In the genomic region with DNA sequence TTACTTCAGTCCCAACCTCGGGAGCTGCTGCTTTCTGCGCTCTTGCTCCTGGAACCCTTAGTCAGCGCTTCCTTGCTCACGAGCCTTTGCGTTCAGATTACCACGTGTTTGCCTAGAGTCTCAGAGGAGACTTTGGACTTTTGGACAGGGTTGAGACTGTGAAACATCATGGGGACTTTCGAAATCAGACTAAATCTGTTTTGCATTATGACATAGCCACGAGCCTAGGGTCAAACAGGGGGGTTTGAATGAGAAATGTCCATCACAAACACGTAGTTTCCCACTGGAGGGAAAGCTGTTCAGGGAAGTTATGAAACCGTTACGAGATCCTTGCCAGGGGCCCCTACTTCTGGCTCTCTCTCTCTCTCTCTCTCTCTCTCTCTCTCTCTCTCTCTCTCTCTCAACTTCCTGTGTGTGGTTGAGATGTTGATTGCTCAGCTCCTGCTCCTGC, we compare ENCODE assay signal across 11 mouse cellular contexts. TPM values are rescaled to one million over a fixed set of nuclear protein-coding genes. Genes with fewer than 3 reads are reported as not detected.
DNase-seq lines count a peak whose midpoint lies in the region; ATAC-seq and TF ChIP-seq lines count a peak whose summit lies in the region.
"Had no signal": no experiment of that assay in that cellular context is flagged by ENCODE, and none has a peak within 500 bp of the region (broad histone marks: within the 10 kb centered on the region; RNA-seq: fewer than 3 reads in every experiment).

No protein-coding gene starts in this region.

- no peak overlapping the region for H3K4me2 ChIP-seq in lung, embryonic 14.5 days
- H3K4me2 ChIP-seq in embryonic facial prominence, embryonic 14.5 days (ENCODE audit: low read depth, low read length): peak overlapping the region; percentile 20; the same call in 1 of the 2 replicates
- H3K4me2 ChIP-seq in limb, embryonic 14.5 days (replicated peaks; ENCODE audit: low read depth, low read length, severe bottlenecking): no peak overlapping the region
- H3K4me2 ChIP-seq in stomach, embryonic 16.5 days (ENCODE audit: low read depth, low read length): no peak overlapping the region

- no peaks in the 10 kb centered on the region for H3K36me3 ChIP-seq in lung, embryonic 14.5 days (ENCODE audit: insufficient read depth)
- no peaks in the 10 kb centered on the region for H3K36me3 ChIP-seq in embryonic facial prominence, embryonic 14.5 days (ENCODE audit: control insufficient read depth, insufficient read depth, low read length)
- no peaks in the 10 kb centered on the region for H3K36me3 ChIP-seq in limb, embryonic 14.5 days (ENCODE audit: control insufficient read depth, insufficient read depth, low read length)
- H3K36me3 ChIP-seq in stomach, embryonic 16.5 days (ENCODE audit: control insufficient read depth, insufficient read depth, low read length): no peaks in the 10 kb centered on the region
- H3K36me3 ChIP-seq: G1E had no signal

- H3K4me1 ChIP-seq in lung, embryonic 14.5 days (ENCODE audit: insufficient read depth): no peaks in the 10 kb centered on the region
- no peaks in the 10 kb centered on the region for H3K4me1 ChIP-seq in embryonic facial prominence, embryonic 14.5 days (ENCODE audit: control insufficient read depth, insufficient read depth, low read length)
- 0 out of 2 replicates have a peak, but pooled peaks cover 3% of the 10 kb centered on the region for H3K4me1 ChIP-seq in limb, embryonic 14.5 days (ENCODE audit: control insufficient read depth, insufficient read depth, low read length)
- H3K4me1 ChIP-seq in stomach, embryonic 16.5 days (ENCODE audit: control insufficient read depth, insufficient read depth, low read length): no peaks in the 10 kb centered on the region
- H3K4me1 ChIP-seq in cerebellum, adult 2 months (ENCODE audit: control insufficient read depth, insufficient read depth, low read length): no peaks in the 10 kb centered on the region

- no peak for TF ChIP-seq POLR2A in limb, embryonic 14.5 days (IDR thresholded peaks at IDR 0.05; ENCODE audit: borderline replicate concordance, extremely low read depth, insufficient read depth, insufficient read length)
- no peak for TF ChIP-seq POLR2A in cerebellum, adult 2 months (IDR thresholded peaks at IDR 0.05; ENCODE audit: borderline replicate concordance, insufficient read depth, low read length)

- H3K9me3 ChIP-seq in lung, embryonic 14.5 days (ENCODE audit: low read depth, low read length): no peaks in the 10 kb centered on the region
- H3K9me3 ChIP-seq in embryonic facial prominence, embryonic 14.5 days (ENCODE audit: control insufficient read depth, low read length): no peaks in the 10 kb centered on the region
- H3K9me3 ChIP-seq in limb, embryonic 14.5 days (ENCODE audit: control insufficient read depth, low read length): no peaks in the 10 kb centered on the region
- H3K9me3 ChIP-seq in stomach, embryonic 16.5 days (replicated peaks; ENCODE audit: control insufficient read depth, low read length): no peaks in the 10 kb centered on the region
- H3K9me3 ChIP-seq: G1E had no signal

- H3K9ac ChIP-seq in lung, embryonic 14.5 days: no peak overlapping the region
- H3K9ac ChIP-seq in embryonic facial prominence, embryonic 14.5 days (ENCODE audit: low read depth, low read length): no peak overlapping the region
- no peak overlapping the region for H3K9ac ChIP-seq in limb, embryonic 14.5 days (ENCODE audit: low read depth, low read length, severe bottlenecking)
- no peak overlapping the region for H3K9ac ChIP-seq in stomach, embryonic 16.5 days (ENCODE audit: low read length)

- WGBS in lung, embryonic 14.5 days: 40% methylated on average over 11 of the region's 11 CpGs
- 39% methylated on average over 11 of the region's 11 CpGs for WGBS in embryonic facial prominence, embryonic 14.5 days
- 27% methylated on average over 11 of the region's 11 CpGs for WGBS in limb, embryonic 14.5 days
- whole genome bisulfite sequencing in stomach, embryonic 16.5 days: 43% methylated on average over 11 of the region's 11 CpGs
- 64% methylated on average over 11 of the region's 11 CpGs for WGBS in cerebellum, adult 2 months

- peak; percentile 26 for DNase-seq in lung, embryonic 14.5 days
- no peak for DNase-seq in lung, postnatal 4 days
- DNase-seq in embryonic facial prominence, embryonic 14.5 days (ENCODE audit: low spot score): peak; percentile 58
- peak; percentile 54 for DNase-seq in limb, embryonic 14.5 days (ENCODE audit: low spot score)
- DNase-seq in thymus, postnatal 14 days: no peak
- no peak for DNase-seq in cerebellum, adult 2 months
- DNase-seq in heart, adult 8-10 months (ENCODE audit: low spot score): no peak

- no peaks in the 10 kb centered on the region for H3K27me3 ChIP-seq in lung, embryonic 14.5 days (ENCODE audit: insufficient read depth, low read length)
- H3K27me3 ChIP-seq in embryonic facial prominence, embryonic 14.5 days (replicated peaks; ENCODE audit: control insufficient read depth, insufficient read depth, low read length): no peaks in the 10 kb centered on the region
- no peaks in the 10 kb centered on the region for H3K27me3 ChIP-seq in limb, embryonic 14.5 days (ENCODE audit: control insufficient read depth, insufficient read depth, low read length)
- no peaks in the 10 kb centered on the region for H3K27me3 ChIP-seq in stomach, embryonic 16.5 days (ENCODE audit: control insufficient read depth, insufficient read depth, low read length)
- no peaks in the 10 kb centered on the region for H3K27me3 ChIP-seq in cerebellum, adult 2 months (ENCODE audit: control insufficient read depth, insufficient read depth, low read length)

- H3K4me3 ChIP-seq in lung, embryonic 14.5 days (ENCODE audit: low read depth, low read length): no peak overlapping the region
- H3K4me3 ChIP-seq in embryonic facial prominence, embryonic 14.5 days (ENCODE audit: low read depth, low read length): no peak overlapping the region
- H3K4me3 ChIP-seq in limb, embryonic 14.5 days (replicated peaks; ENCODE audit: low read length): no peak overlapping the region
- no peak overlapping the region for H3K4me3 ChIP-seq in stomach, embryonic 16.5 days (replicated peaks; ENCODE audit: low read length)
- no peak overlapping the region for H3K4me3 ChIP-seq in cerebellum, adult 2 months (replicated peaks; ENCODE audit: insufficient read depth, low read depth, low read length)
- H3K4me3 ChIP-seq: heart, adult 2 months had no signal

- ATAC-seq in lung, embryonic 14.5 days (ENCODE audit: insufficient read depth): no peak
- ATAC-seq in embryonic facial prominence, embryonic 14.5 days (ENCODE audit: low read depth): peak; percentile 55; the same call in 1 of the 2 replicates
- ATAC-seq in limb, embryonic 14.5 days (ENCODE audit: low FRiP score, low read depth): peak; percentile 62
- ATAC-seq in stomach, embryonic 16.5 days (ENCODE audit: insufficient read depth, low FRiP score): 0 out of 2 replicates have a peak, but pooled peaks have one; percentile 62

- TF ChIP-seq CTCF in lung, embryonic 14.5 days (IDR thresholded peaks at IDR 0.05; ENCODE audit: low read depth): no peak
- TF ChIP-seq CTCF in cerebellum, adult 2 months (IDR thresholded peaks at IDR 0.05; ENCODE audit: borderline replicate concordance, insufficient read depth, low read depth, low read length): no peak

- H3K27ac ChIP-seq in lung, embryonic 14.5 days (ENCODE audit: low read depth): no peak overlapping the region
- no peak overlapping the region for H3K27ac ChIP-seq in embryonic facial prominence, embryonic 14.5 days (replicated peaks; ENCODE audit: low read depth, low read length)
- H3K27ac ChIP-seq in limb, embryonic 14.5 days (replicated peaks; ENCODE audit: low read depth, low read length): no peak overlapping the region
- H3K27ac ChIP-seq in stomach, embryonic 16.5 days (ENCODE audit: low read length): no peak overlapping the region
- H3K27ac ChIP-seq in cerebellum, adult 2 months (ENCODE audit: insufficient read depth, low read length): no peak overlapping the region
- H3K27ac ChIP-seq: heart, adult 2 months had no signal

RNA-seq across cellular contexts. Expression of a gene that starts 8.4 kb away (rescaled TPM):
- polyA plus RNA-seq in lung, embryonic 14.5 days (2014; fragmentation: Nextera tagmentation; extraction: Ambion mirVana): 3.1 and 3.3 TPM in 2 replicates
- polyA plus RNA-seq in embryonic facial prominence, embryonic 14.5 days (2014; fragmentation: Nextera tagmentation; extraction: Ambion mirVana): 3.2 and 4.1 TPM in 2 replicates
- polyA plus RNA-seq in limb, embryonic 14.5 days (2012; rRNA removed): 6.0 and 8.4 TPM in 2 replicates
- polyA plus RNA-seq in limb, embryonic 14.5 days (2014; fragmentation: Nextera tagmentation; extraction: Ambion mirVana): 3.1 and 3.7 TPM in 2 replicates
- polyA plus RNA-seq in stomach, embryonic 16.5 days (2015; fragmentation: Nextera tagmentation; extraction: Ambion mirVana): 7.7 and 8.5 TPM in 2 replicates
- polyA plus RNA-seq in cerebellum, adult 2 months (2012; rRNA removed): 6.2 and 6.9 TPM in 2 replicates
- total RNA-seq in heart, adult 8-10 months (2022): 1 to 10 TPM; 2.4 to 5.1 (median 3.0) TPM

RNA-seq across cellular contexts. Expression of a gene that starts 39.0 kb away (rescaled TPM):
- polyA plus RNA-seq in lung, embryonic 14.5 days (2014; fragmentation: Nextera tagmentation; extraction: Ambion mirVana): 0.14 and 0.17 TPM in 2 replicates
- 0.04 and 0.22 TPM in 2 replicates for polyA plus RNA-seq in embryonic facial prominence, embryonic 14.5 days (2014; fragmentation: Nextera tagmentation; extraction: Ambion mirVana)
- 0.52 and 0.78 TPM in 2 replicates for polyA plus RNA-seq in limb, embryonic 14.5 days (2012; rRNA removed)
- polyA plus RNA-seq in limb, embryonic 14.5 days (2014; fragmentation: Nextera tagmentation; extraction: Ambion mirVana): 0.21 and 0.23 TPM in 2 replicates
- polyA plus RNA-seq in stomach, embryonic 16.5 days (2015; fragmentation: Nextera tagmentation; extraction: Ambion mirVana): 0.04 and 0.09 TPM in 2 replicates
- 3.7 and 3.8 TPM in 2 replicates for polyA plus RNA-seq in cerebellum, adult 2 months (2012; rRNA removed)
- total RNA-seq in heart, adult 8-10 months (2022): not detected
- total RNA-seq: heart, adult 2 months; neutrophil, adult 5-6 weeks had no signal
- polyA plus RNA-seq: G1E; heart, adult 2 months had no signal

Comparison
In these comparisons a context has a peak if more than half of its experiments do, and no peak if none do; other contexts are left out.
1. DNase-seq: peak in lung, embryonic 14.5 days (single experiment), embryonic facial prominence, embryonic 14.5 days (single experiment) and limb, embryonic 14.5 days (single experiment); none in lung, postnatal 4 days (0 of 2), thymus, postnatal 14 days (single experiment), cerebellum, adult 2 months (0 of 2) and heart, adult 8-10 months (single experiment).